Mouse (Mus musculus): ENCODE results near the gene Adgrg2.

- TF ChIP-seq POLR2A (IDR thresholded peaks at IDR 0.05; ENCODE audit: low read depth, low read length) = no peak
- TF ChIP-seq CTCF (IDR thresholded peaks at IDR 0.05; ENCODE audit: borderline replicate concordance, insufficient read depth, low read length) = no peak
Observed at GRCm38 (mm10) chrX:160426486-160426885, 36.0 kb downstream of the Adgrg2 start.

Measured in embryonic fibroblast, embryonic 13.5 days (primary cell).